Mouse (Mus musculus) heart, adult 18-20 months (tissue): ENCODE results near the gene Fam240b. TPM values are rescaled to one million over a fixed set of nuclear protein-coding genes. Genes with fewer than 3 reads are reported as not detected.

Experiments used
- DNase-seq, 2 experiments: peaks; one replicate each; pipeline ENCODE4 v3.0.0; 2021 to 2022; ENCODE audit warnings: mixed read lengths in 1 of 2
- total RNA-seq, 2 experiments: library from RNA; stranded (reverse); gene quantifications; 2 replicates each; pipeline ENCODE4 v1.2.3; 2021

Gene Fam240b
- total RNA-seq, 2 experiments from 2014 or later: not detected

DNA sequence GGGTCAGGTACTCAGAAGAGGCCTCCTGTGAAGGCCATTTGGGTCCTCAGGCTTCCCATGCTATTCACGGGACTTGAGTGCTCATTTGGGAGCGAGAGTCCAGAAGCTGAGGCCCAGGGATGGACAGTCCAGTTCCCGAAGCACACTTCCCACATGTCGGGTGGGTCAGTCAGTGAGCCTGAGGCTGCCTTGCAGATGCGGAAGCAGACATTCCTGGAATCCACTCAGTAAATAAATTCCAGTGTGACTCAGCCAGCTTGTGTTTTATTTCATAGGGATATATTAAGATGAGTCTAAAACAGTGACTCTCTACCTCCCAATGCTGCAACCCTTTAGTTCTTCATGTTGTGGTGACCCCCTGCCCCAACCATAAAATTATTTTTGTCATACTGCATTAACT, 58.1 kb downstream of the Fam240b start:
- no peak for DNase-seq

DNA sequence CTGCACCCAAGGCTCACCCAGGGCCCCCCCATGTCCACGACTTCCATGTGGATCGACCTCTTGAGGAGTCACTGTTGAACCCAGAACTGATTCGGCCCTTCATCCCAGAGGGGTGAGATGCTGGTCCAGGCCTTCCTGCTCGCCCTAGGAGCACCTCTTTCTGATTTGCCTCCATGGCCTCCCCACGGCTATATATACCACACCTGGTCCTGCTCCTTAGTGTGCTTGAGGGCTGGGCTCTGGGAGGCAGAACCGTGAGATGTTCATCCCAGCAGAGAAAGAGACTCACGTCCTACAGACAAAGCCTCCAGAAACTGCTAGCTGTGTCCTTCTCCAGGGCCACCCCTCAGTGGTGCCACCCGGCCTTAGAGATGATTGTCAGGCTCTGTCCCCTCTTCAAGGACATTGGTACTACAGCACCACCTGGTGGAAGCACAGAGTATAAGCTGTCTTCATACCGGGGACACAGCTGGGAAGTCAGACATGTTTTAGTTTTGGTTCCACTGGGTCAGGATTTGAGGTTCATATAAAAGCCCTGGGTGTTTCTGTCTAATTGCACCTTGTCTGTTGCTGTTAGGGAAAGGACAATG, 58.6 kb downstream of the Fam240b start:
- peak; percentile 80 to 87 for DNase-seq

DNA sequence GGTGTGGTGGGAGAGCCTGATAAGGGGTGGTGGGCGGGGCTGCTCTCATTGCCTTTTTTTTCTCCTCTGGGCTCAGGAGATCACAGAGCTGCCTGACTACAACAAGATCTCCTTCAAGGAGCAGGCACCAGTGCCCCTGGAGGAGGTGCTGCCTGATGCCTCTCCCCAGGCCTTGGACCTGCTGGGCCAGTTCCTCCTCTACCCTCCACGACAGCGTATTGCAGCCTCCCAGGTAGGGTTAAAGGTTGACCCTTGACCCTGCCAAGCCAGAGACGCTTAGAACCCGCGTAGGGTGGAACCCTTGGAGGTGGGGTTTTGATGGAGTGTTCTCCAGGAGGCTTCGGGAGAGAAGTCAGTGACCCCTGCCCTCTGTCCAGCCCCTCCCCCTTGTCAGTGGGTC, 59.8 kb downstream of the Fam240b start:
- no peak for DNase-seq

DNA sequence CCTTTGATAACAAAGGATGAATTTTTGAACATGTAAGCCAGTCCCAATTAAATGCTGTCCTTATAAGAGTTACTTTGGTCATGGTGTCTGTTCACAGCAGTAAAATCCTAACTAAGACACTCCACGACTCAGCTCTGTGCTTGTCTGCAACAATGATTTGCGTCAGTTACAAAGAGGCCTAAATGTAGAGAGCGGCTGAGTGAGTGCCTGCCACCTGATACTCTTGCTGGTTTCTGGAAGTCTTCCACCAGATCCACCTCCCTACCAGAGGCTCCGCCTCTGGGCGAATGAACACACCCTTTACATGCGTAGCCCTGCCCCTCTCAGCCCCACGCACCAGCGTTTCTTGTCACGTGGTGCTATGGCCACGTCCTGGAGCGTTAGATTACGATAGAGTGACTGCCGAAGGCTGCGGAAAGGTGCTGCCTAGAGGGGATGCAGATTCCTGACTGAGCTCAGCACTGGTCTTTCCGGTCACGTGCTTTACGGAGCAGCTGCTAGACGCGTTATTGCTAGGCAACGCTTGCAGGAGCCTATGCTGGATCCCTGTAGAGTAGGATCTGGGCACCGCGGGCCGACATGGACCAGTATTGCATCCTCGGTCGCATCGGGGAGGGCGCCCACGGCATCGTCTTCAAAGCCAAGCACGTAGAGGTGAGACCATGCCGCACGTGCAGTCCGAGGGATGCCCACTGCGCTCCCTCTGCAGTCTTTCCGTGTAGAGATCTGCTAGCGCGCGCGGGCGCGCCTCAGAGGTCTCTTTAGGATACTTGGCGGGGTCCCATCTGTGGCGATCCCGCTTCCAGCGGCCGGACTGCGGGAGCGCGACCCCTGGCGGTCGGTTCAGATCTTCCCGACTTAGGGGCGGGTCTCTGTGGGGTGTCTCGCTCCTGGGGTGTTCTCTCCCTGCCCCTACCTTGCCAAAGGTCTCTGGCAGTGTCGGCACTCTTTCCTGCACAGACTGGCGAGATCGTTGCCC, 65.3 kb downstream of the Fam240b start, which contains the start of gene Cdk20:
Cdk20 (plus strand) TSS at position 298 of the 979 bp plus-strand sequence.
- peak; percentile 91 to 97 for DNase-seq

Other genes starting within 250 kb of the Fam240b start
- gene Cdc14b, start 222.5 kb downstream of the Fam240b start, total RNA-seq: 10 to 100 TPM in 1 of 2 experiments, 1 to 10 TPM in 1; 8.6 to 10.9 TPM
- 10 to 100 TPM; 57.7 to 58.6 TPM for gene Aaed1, start 185.1 kb downstream of the Fam240b start, total RNA-seq
- 100 to 1,000 TPM; 218 to 254 TPM for gene Ctsl, start 126.9 kb downstream of the Fam240b start, total RNA-seq
- 1 to 10 TPM; 2.5 to 4.4 TPM for gene Cdk20, start 65.5 kb downstream of the Fam240b start, total RNA-seq